Mouse (Mus musculus) CH12.LX (cell line): ENCODE results near the gene Socs1. TPM values are rescaled to one million over a fixed set of nuclear protein-coding genes. Genes with fewer than 3 reads are reported as not detected.

ENCODE experiments used
- DNase-seq: peaks from one replicate; pipeline ENCODE4 v3.0.0-alpha.2; 2013; ENCODE audit errors: extremely low read depth
- H3K27ac ChIP-seq: 2 replicates; pipeline ENCODE4 v1.5.1; 2012; ENCODE audit warnings: low read depth, mild to moderate bottlenecking, control low read depth, moderate library complexity; ENCODE audit not compliant: insufficient read depth
- H3K27me3 ChIP-seq: replicated peaks from 2 replicates; pipeline ENCODE3; 2012; ENCODE audit warnings: inconsistent platforms
- H3K36me3 ChIP-seq, 2 experiments: replicated peaks in 1 of 2; 2 replicates each; pipeline versions ENCODE3 to v1.6.1; 2012; ENCODE audit warnings: inconsistent platforms in 1 of 2, low read length in 1 of 2, mild to moderate bottlenecking in 1 of 2, mixed read lengths in 1 of 2, moderate library complexity in 1 of 2; ENCODE audit not compliant: control insufficient read depth in 1 of 2, insufficient read depth in 1 of 2
- H3K4me1 ChIP-seq, 2 experiments: 2 replicates each; pipeline ENCODE4 v1.6.1; 2012; ENCODE audit warnings: inconsistent platforms in 1 of 2, moderate library complexity in 1 of 2; ENCODE audit not compliant: insufficient read depth in 2 of 2, control insufficient read depth in 1 of 2
- H3K4me2 ChIP-seq: 2 replicates; pipeline ENCODE4 v1.6.1; 2012; ENCODE audit warnings: low read depth, mild to moderate bottlenecking, control low read depth; ENCODE audit not compliant: poor library complexity, insufficient read depth, severe bottlenecking
- H3K4me3 ChIP-seq, 3 experiments: fragments of 150-350 bp in 1 of 3; sonication (generic) in 1 of 3; replicated peaks in 1 of 3; 2 replicates each; pipeline versions ENCODE3 to v1.5.1; 2011 to 2012; ENCODE audit warnings: low read depth in 2 of 3, low read length in 2 of 3, mild to moderate bottlenecking in 2 of 3, moderate library complexity in 2 of 3, control low read depth in 1 of 3, improper control_type of control experiment in 1 of 3, inconsistent platforms in 1 of 3, mixed read lengths in 1 of 3; ENCODE audit not compliant: poor library complexity in 1 of 3
- H3K79me2 ChIP-seq: replicated peaks from 2 replicates; pipeline ENCODE4 v1.6.1; 2012; ENCODE audit warnings: mild to moderate bottlenecking, moderate library complexity; ENCODE audit not compliant: control insufficient read depth, poor library complexity, insufficient read depth, severe bottlenecking; ENCODE audit errors: extremely low read depth
- H3K9ac ChIP-seq: 2 replicates; pipeline ENCODE4 v1.6.1; 2012; ENCODE audit warnings: low read depth, mild to moderate bottlenecking, control low read depth, moderate library complexity; ENCODE audit not compliant: insufficient read depth
- H3K9me3 ChIP-seq: replicated peaks from 2 replicates; pipeline ENCODE3; 2012; ENCODE audit warnings: low read length, inconsistent platforms, mixed read lengths
- BHLHE40 ChIP-seq: IDR thresholded peaks from 2 replicates; pipeline ENCODE4 v1.6.1; 2011; ENCODE audit warnings: mild to moderate bottlenecking, low read depth, low read length, improper control_type of control experiment
- CHD2 ChIP-seq: IDR thresholded peaks from 2 replicates; pipeline ENCODE4 v1.6.1; 2011; ENCODE audit warnings: low read length, improper control_type of control experiment
- CTCF ChIP-seq, 2 experiments: IDR thresholded peaks in 1 of 2; conservative IDR thresholded peaks in 1 of 2; 2 replicates each; pipeline ENCODE4 v1.5.1; 2011 to 2012; ENCODE audit warnings: low read depth in 2 of 2, low read length in 2 of 2, improper control_type of control experiment in 1 of 2, inconsistent platforms in 1 of 2, mild to moderate bottlenecking in 1 of 2, moderate library complexity in 1 of 2
- E2F4 ChIP-seq: IDR thresholded peaks from 2 replicates; pipeline ENCODE4 v1.6.1; 2011; ENCODE audit warnings: low read depth, low read length, improper control_type of control experiment; ENCODE audit not compliant: insufficient replicate concordance
- EP300 ChIP-seq: IDR thresholded peaks from 2 replicates; pipeline ENCODE4 v1.6.1; 2011; ENCODE audit warnings: low read length, improper control_type of control experiment
- ETS1 ChIP-seq: conservative IDR thresholded peaks from 2 replicates; pipeline ENCODE4 v1.6.1; 2012; ENCODE audit warnings: low read depth, mild to moderate bottlenecking, inconsistent platforms, low read length, improper control_type of control experiment, moderate library complexity
- IRF4 ChIP-seq: IDR thresholded peaks from 2 replicates; pipeline ENCODE4 v1.6.1; 2014; ENCODE audit warnings: low read depth, mild to moderate bottlenecking, inconsistent platforms, low read length, improper control_type of control experiment
- KAT2A ChIP-seq: IDR thresholded peaks from 2 replicates; pipeline ENCODE4 v1.6.1; 2012; ENCODE audit warnings: low read length, improper control_type of control experiment, inconsistent platforms; ENCODE audit not compliant: insufficient replicate concordance
- MAFK ChIP-seq: IDR thresholded peaks from 2 replicates; pipeline ENCODE4 v1.6.1; 2011; ENCODE audit warnings: low read length, improper control_type of control experiment; ENCODE audit not compliant: insufficient replicate concordance
- MAZ ChIP-seq: IDR thresholded peaks from 2 replicates; pipeline ENCODE4 v1.6.1; 2012; ENCODE audit warnings: low read depth, mild to moderate bottlenecking, inconsistent platforms, low read length, improper control_type of control experiment, moderate library complexity
- MEF2A ChIP-seq: IDR thresholded peaks from 2 replicates; pipeline ENCODE4 v1.6.1; 2014; ENCODE audit warnings: low read depth, mild to moderate bottlenecking, inconsistent platforms, low read length, improper control_type of control experiment, borderline replicate concordance
- NELFE ChIP-seq: IDR thresholded peaks from 2 replicates; pipeline ENCODE4 v1.6.1; 2011; ENCODE audit warnings: low read depth, low read length, improper control_type of control experiment
- NRF1 ChIP-seq: IDR thresholded peaks from 2 replicates; pipeline ENCODE4 v1.6.1; 2014; ENCODE audit warnings: low read depth, mild to moderate bottlenecking, inconsistent platforms, low read length, improper control_type of control experiment, moderate library complexity
- POLR2A ChIP-seq: IDR thresholded peaks from 2 replicates; pipeline ENCODE4 v1.6.1; 2011; ENCODE audit warnings: low read depth, mild to moderate bottlenecking, improper control_type of control experiment, low read length
- SIN3A ChIP-seq: IDR thresholded peaks from 2 replicates; pipeline ENCODE4 v1.6.1; 2012; ENCODE audit warnings: low read length, improper control_type of control experiment, inconsistent platforms
- SMC3 ChIP-seq: IDR thresholded peaks from 2 replicates; pipeline ENCODE4 v1.6.1; 2011; ENCODE audit warnings: low read depth, low read length, improper control_type of control experiment
- ZMIZ1 ChIP-seq: IDR thresholded peaks from 2 replicates; pipeline ENCODE4 v1.6.1; 2012; ENCODE audit warnings: low read depth, mild to moderate bottlenecking, inconsistent platforms, low read length, improper control_type of control experiment
- ZNF384 ChIP-seq: IDR thresholded peaks from 2 replicates; pipeline ENCODE4 v1.6.1; 2012; ENCODE audit warnings: low read depth, low read length, improper control_type of control experiment, inconsistent platforms
- dilution Hi-C: fragments of 300-500 bp; cut with MboI; formaldehyde crosslinking; loops from 2 replicates; pipeline ENCODE4 v1.14.3; 2020; ENCODE audit warnings: low sequenced_read_pairs; ENCODE audit not compliant: extremely low pct_unique_long_range_greater_than_20kb, extremely low pct_ligation_motif_present
- in situ Hi-C: fragments of 300-500 bp; cut with MboI; formaldehyde crosslinking; loops from 3 replicates; pipeline ENCODE4 v1.14.3; 2019; ENCODE audit warnings: low sequenced_read_pairs, low pct_ligation_motif_present, low pct_unique_long_range_greater_than_20kb, mixed read lengths
- polyA plus RNA-seq: library from polyadenylated mRNA; unstranded; fragments of >175 nt; gene quantifications from 2 replicates; pipeline ENCODE4 v1.2.1, GENCODE M21; 2012; ENCODE audit warnings: low read depth; ENCODE audit not compliant: insufficient read length
- total RNA-seq, 2 experiments: library from RNA; depleted of rRNA; stranded (reverse); fragments of 300-350 nt in 1 of 2; fragments of >200 nt in 1 of 2; gene quantifications; 2 replicates each; pipeline ENCODE4 v1.2.3; 2012 to 2014

The Socs1 gene
- total and polyA plus RNA-seq, 3 experiments, result 18.8 to 29.1 (median 27.6) TPM

DNA sequence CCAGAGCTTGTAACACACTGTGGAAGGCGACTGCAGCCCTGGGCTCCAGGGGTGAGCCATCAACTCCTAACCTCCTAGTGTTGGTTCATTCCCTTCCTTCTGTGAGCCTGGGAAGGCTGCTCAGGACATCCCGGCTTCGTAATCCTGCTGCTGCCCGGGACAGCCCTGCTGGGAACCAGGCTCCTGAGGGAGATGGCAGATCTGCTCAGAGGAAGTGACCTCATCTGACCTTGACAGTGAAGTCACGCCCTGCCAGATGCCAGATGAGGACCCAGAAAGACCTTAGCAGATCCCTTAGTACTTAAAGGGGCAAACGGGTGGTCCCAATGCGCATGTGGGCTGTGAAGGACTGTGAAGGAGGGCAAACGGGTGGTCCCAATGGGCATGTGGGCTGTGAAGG, 24.2 kb downstream of the Socs1 start:
- Histone ChIP-seq H3K4me2 (no peak overlapping the region), H3K4me3 (peak overlapping the region in 2 of 3 experiments; percentile 7 to 18), H3K36me3 (no peaks in the 10 kb centered on the region), H3K9me3 (no peaks in the 10 kb centered on the region), H3K79me2 (no peaks in the 10 kb centered on the region), H3K4me1 (peaks cover 31 to 52% of the 10 kb centered on the region in 2 experiments), H3K27me3 (no peaks in the 10 kb centered on the region), H3K9ac (no peak overlapping the region), H3K27ac (no peak overlapping the region)
- TF ChIP-seq ETS1, result 0 out of 2 replicates have a peak, but pooled peaks have one; percentile 10
- 0 out of 2 replicates have a peak, but pooled peaks have one; percentile 10 for TF ChIP-seq NRF1
- no peak for TF ChIP-seq EP300
- dilution Hi-C loops (no loop called here), in situ Hi-C loops (no loop called here)
- no peak for DNase-seq

DNA sequence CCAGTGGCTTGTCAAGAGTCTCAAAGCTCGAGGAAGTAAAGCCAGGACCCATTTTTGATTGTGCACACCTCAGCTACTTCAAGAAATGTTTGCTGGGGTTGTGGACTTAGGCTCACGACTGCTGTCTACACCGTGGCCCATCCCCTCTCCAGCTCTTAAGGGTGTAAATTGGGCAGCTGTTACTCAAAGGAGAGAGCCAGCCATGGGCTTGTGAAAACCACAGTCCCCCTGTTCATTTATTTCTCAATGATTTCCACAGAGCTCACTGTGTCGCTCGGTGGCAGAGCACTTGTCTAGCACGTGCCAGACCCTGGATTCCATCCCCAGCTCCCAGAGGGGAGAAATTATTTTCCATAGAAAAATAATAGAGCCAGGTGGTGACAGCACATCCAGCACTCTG, 29.2 kb downstream of the Socs1 start:
- Histone ChIP-seq H3K9me3 (no peaks in the 10 kb centered on the region), H3K4me1 (peaks cover 50 to 83% of the 10 kb centered on the region in 2 experiments), H3K27ac (no peak overlapping the region), H3K9ac (no peak overlapping the region), H3K79me2 (no peaks in the 10 kb centered on the region), H3K27me3 (no peaks in the 10 kb centered on the region), H3K4me2 (no peak overlapping the region), H3K4me3 (no peak overlapping the region), H3K36me3 (no peaks in the 10 kb centered on the region)
- TF ChIP-seq SMC3, result no peak
- TF ChIP-seq BHLHE40, result no peak
- no peak for TF ChIP-seq MAFK
- TF ChIP-seq E2F4, result no peak
- TF ChIP-seq MAZ, result no peak
- TF ChIP-seq MEF2A, result no peak
- no peak for TF ChIP-seq ZMIZ1
- no peak for TF ChIP-seq IRF4
- TF ChIP-seq SIN3A, result no peak
- TF ChIP-seq POLR2A, result no peak
- no peak for TF ChIP-seq NELFE
- TF ChIP-seq EP300, result no peak
- TF ChIP-seq KAT2A, result no peak
- TF ChIP-seq CTCF (conservative IDR thresholded peaks at IDR 0.05 in 1 of 2, IDR thresholded peaks at IDR 0.05 in 1 of 2; ENCODE audit: low read depth in 2 of 2, low read length in 2 of 2), result no peak
- TF ChIP-seq ZNF384, result no peak
- no peak for TF ChIP-seq CHD2
- dilution Hi-C loops (no loop called here), in situ Hi-C loops (no loop called here)
- DNase-seq, result no peak
